Mouse (Mus musculus) gastrocnemius, postnatal 14 days (tissue): Measurements from ENCODE around the gene Scgb1c1. TPM values are rescaled to one million over a fixed set of nuclear protein-coding genes. Genes with fewer than 3 reads are reported as not detected.

ENCODE experiments used
- DNase-seq: peaks from one replicate; pipeline ENCODE4 v3.0.0; 2021; ENCODE audit warnings: mixed read lengths
- intact Hi-C: fragments of 180-260 bp; cut with DNase I; formaldehyde crosslinking; loops from one replicate; pipeline ENCODE4 v1.15.1; 2025; ENCODE audit warnings: low total_unique reads
- total RNA-seq, 2 experiments: library from RNA; stranded (reverse); gene quantifications; 2 replicates each; pipeline ENCODE4 v1.2.3; 2021

Scgb1c1 gene
- total RNA-seq, 2 experiments from 2014 or later = not detected

GRCm38 (mm10) chr7:140839556-140839955, 5.8 kb upstream of the Scgb1c1 start:
- DNase-seq = no peak
- intact Hi-C loops = no loop called here

- DNase-seq = no peak
- intact Hi-C loops = loop anchor here (5.0 kb wide), 1 partner anchor 211 kb away; no protein-coding TSS in a partner anchor
These were observed 4.3 kb upstream of the Scgb1c1 start for GRCm38 (mm10) chr7:140840750-140841735.

GRCm38 (mm10) chr7:140843806-140844205, 1.5 kb upstream of the Scgb1c1 start:
- intact Hi-C loops = loop anchor here (1.0 to 5.0 kb wide), 2 partner anchors 60 to 208 kb away; no protein-coding TSS in a partner anchor
- no peak for DNase-seq

GRCm38 (mm10) chr7:140845683-140846082, 336 bp downstream of the Scgb1c1 start:
- DNase-seq = no peak
- intact Hi-C loops = no loop called here

- intact Hi-C loops = no loop called here
- DNase-seq = no peak
These were observed 1.3 kb downstream of the Scgb1c1 start for GRCm38 (mm10) chr7:140846676-140847075.

GRCm38 (mm10) chr7:140847755-140848580, 2.6 kb downstream of the Scgb1c1 start, which contains the start of gene Odf3:
Gene Odf3 (plus strand): TSS chr7:140847805.
- intact Hi-C loops = no loop called here
- no peak for DNase-seq

GRCm38 (mm10) chr7:140848591-140848990, 3.2 kb downstream of the Scgb1c1 start:
- intact Hi-C loops = no loop called here
- DNase-seq = no peak

GRCm38 (mm10) chr7:140851916-140852315, 6.6 kb downstream of the Scgb1c1 start:
- intact Hi-C loops = no loop called here
- DNase-seq = no peak

- no peak for DNase-seq
- intact Hi-C loops = no loop called here
These were observed 8.0 kb downstream of the Scgb1c1 start for GRCm38 (mm10) chr7:140853386-140853785.

- intact Hi-C loops = no loop called here
These were observed 9.1 kb downstream of the Scgb1c1 start for GRCm38 (mm10) chr7:140854483-140854882.

GRCm38 (mm10) chr7:140855181-140855580, 9.8 kb downstream of the Scgb1c1 start:
- intact Hi-C loops = no loop called here
- DNase-seq = no peak

More at GRCm38 (mm10) chr7:140854483-140854882, 9.1 kb downstream of the Scgb1c1 start:
- no peak for DNase-seq

- DNase-seq = peak; percentile 85
- intact Hi-C loops = no loop called here
These were observed 10.8 kb downstream of the Scgb1c1 start, which contains the start of gene Gm45785 for GRCm38 (mm10) chr7:140855860-140856784. Gene Gm45785 (minus strand): TSS chr7:140856331.

GRCm38 (mm10) chr7:140856785-140857549, 11.6 kb downstream of the Scgb1c1 start, which contains the start of gene Ric8a:
Gene Ric8a (plus strand): TSS chr7:140856957.
- DNase-seq = peak; percentile 93
- intact Hi-C loops = no loop called here

- no peak for DNase-seq
These were observed 12.5 kb downstream of the Scgb1c1 start, which contains the start of gene Bet1l for GRCm38 (mm10) chr7:140857550-140858505. Gene Bet1l (minus strand): TSS chr7:140857577.

GRCm38 (mm10) chr7:140858746-140859145, 13.4 kb downstream of the Scgb1c1 start:
- intact Hi-C loops = no loop called here
- no peak for DNase-seq

More at GRCm38 (mm10) chr7:140857550-140858505, 12.5 kb downstream of the Scgb1c1 start, which contains the start of gene Bet1l:
- intact Hi-C loops = no loop called here

- no peak for DNase-seq
- intact Hi-C loops = no loop called here
These were observed 14.7 kb downstream of the Scgb1c1 start for GRCm38 (mm10) chr7:140859997-140860396.

GRCm38 (mm10) chr7:140860728-140861127, 15.4 kb downstream of the Scgb1c1 start:
- DNase-seq = no peak
- intact Hi-C loops = no loop called here
